Mouse (Mus musculus): ENCODE results near the gene Kbtbd6. TPM values are rescaled to one million over a fixed set of nuclear protein-coding genes. Genes with fewer than 3 reads are reported as not detected.

Kbtbd6 gene
- total RNA-seq, 2 experiments from 2014 or later: 0.96 to 1.4 TPM

GRCm38 (mm10) chr14:79480624-79481338 lies 29.1 kb downstream of the Kbtbd6 start, which contains the start of gene Elf1:
Gene Elf1 (plus strand): TSS chr14:79481194.
- peak; percentile 96 to 99 for DNase-seq (ENCODE audit: extremely low spot score in 1 of 2, low spot score in 1 of 2)

GRCm38 (mm10) chr14:79481339-79482151 lies 29.9 kb downstream of the Kbtbd6 start, which contains the start of gene Wbp4:
Gene Wbp4 (minus strand): TSS chr14:79481520.
- DNase-seq (ENCODE audit: extremely low spot score in 1 of 2, low spot score in 1 of 2): peak; percentile 97 to 99

- peak in 1 of 2 experiments; percentile 20 for DNase-seq (ENCODE audit: extremely low spot score in 1 of 2, low spot score in 1 of 2)
These were observed 30.6 kb downstream of the Kbtbd6 start for GRCm38 (mm10) chr14:79482251-79482661.

- DNase-seq (ENCODE audit: extremely low spot score in 1 of 2, low spot score in 1 of 2): no peak
These were observed 31.2 kb downstream of the Kbtbd6 start for GRCm38 (mm10) chr14:79482747-79483355.

GRCm38 (mm10) chr14:79483611-79484120 lies 32.0 kb downstream of the Kbtbd6 start:
- no peak for DNase-seq (ENCODE audit: extremely low spot score in 1 of 2, low spot score in 1 of 2)

- no peak for DNase-seq (ENCODE audit: extremely low spot score in 1 of 2, low spot score in 1 of 2)
These were observed 35.0 kb downstream of the Kbtbd6 start for GRCm38 (mm10) chr14:79486617-79486992.

- DNase-seq (ENCODE audit: extremely low spot score in 1 of 2, low spot score in 1 of 2): peak in 1 of 2 experiments; percentile 38
These were observed 35.5 kb downstream of the Kbtbd6 start for GRCm38 (mm10) chr14:79486993-79487731.

- DNase-seq (ENCODE audit: extremely low spot score in 1 of 2, low spot score in 1 of 2): no peak
These were observed 36.9 kb downstream of the Kbtbd6 start for GRCm38 (mm10) chr14:79488531-79488930.

GRCm38 (mm10) chr14:79489150-79489549 lies 37.5 kb downstream of the Kbtbd6 start:
- no peak for DNase-seq (ENCODE audit: extremely low spot score in 1 of 2, low spot score in 1 of 2)

GRCm38 (mm10) chr14:79490246-79490645 lies 38.6 kb downstream of the Kbtbd6 start:
- no peak for DNase-seq (ENCODE audit: extremely low spot score in 1 of 2, low spot score in 1 of 2)

GRCm38 (mm10) chr14:79494349-79494748 lies 42.7 kb downstream of the Kbtbd6 start:
- no peak for DNase-seq (ENCODE audit: extremely low spot score in 1 of 2, low spot score in 1 of 2)

GRCm38 (mm10) chr14:79499326-79499725 lies 47.7 kb downstream of the Kbtbd6 start:
- DNase-seq (ENCODE audit: extremely low spot score in 1 of 2, low spot score in 1 of 2): no peak

- DNase-seq (ENCODE audit: extremely low spot score in 1 of 2, low spot score in 1 of 2): no peak
These were observed 49.1 kb downstream of the Kbtbd6 start for GRCm38 (mm10) chr14:79500756-79501155.

- DNase-seq (ENCODE audit: extremely low spot score in 1 of 2, low spot score in 1 of 2): no peak
These were observed 51.9 kb downstream of the Kbtbd6 start for GRCm38 (mm10) chr14:79503371-79504075.

Other genes with a start within 250 kb of the Kbtbd6 start
- gene Zfp957, start 204.5 kb upstream of the Kbtbd6 start, total RNA-seq (2021): not detected
- gene Rgcc, start 150.2 kb upstream of the Kbtbd6 start, total RNA-seq (2021): 10 to 100 TPM; 39.6 to 43.9 TPM
- gene Naa16, start 61.1 kb upstream of the Kbtbd6 start, total RNA-seq (2021): 10 to 100 TPM; 10.4 to 11.9 TPM
- gene Mtrf1, start 54.1 kb upstream of the Kbtbd6 start, total RNA-seq (2021): 1 to 10 TPM; 6.3 to 6.4 TPM
- 10 to 100 TPM; 42.2 to 45.7 TPM for gene Kbtbd7, start 25.3 kb upstream of the Kbtbd6 start, total RNA-seq (2021)
- 1 to 10 TPM; 4.8 to 5.7 TPM for gene Elf1, start 29.4 kb downstream of the Kbtbd6 start, total RNA-seq (2021)
- gene Wbp4, start 29.7 kb downstream of the Kbtbd6 start, total RNA-seq (2021): 10 to 100 TPM; 46.6 to 53.0 TPM
- gene Sugt1, start 135.9 kb downstream of the Kbtbd6 start, total RNA-seq (2021): 10 to 100 TPM; 90.0 to 91.4 TPM
- 1 to 10 TPM; 2.3 to 3.1 TPM for gene Cnmd, start 210.3 kb downstream of the Kbtbd6 start, total RNA-seq (2021)

Data from layer of hippocampus, postnatal 25 days (tissue).